Mouse (Mus musculus) testis, adult 2 months (tissue): ENCODE data around the gene Foxp1. TPM values are rescaled to one million over a fixed set of nuclear protein-coding genes. Genes with fewer than 3 reads are reported as not detected.

Experiments used
- H3K27ac ChIP-seq: fragments of 200-500 bp; 2 replicates; pipeline ENCODE4 v1.5.1; 2012; ENCODE audit warnings: low read depth, low read length; ENCODE audit not compliant: control insufficient read depth, insufficient read depth
- H3K27me3 ChIP-seq: fragments of 200-500 bp; 2 replicates; pipeline ENCODE4 v1.6.1; 2012; ENCODE audit warnings: mild to moderate bottlenecking, low read length, moderate library complexity; ENCODE audit not compliant: control insufficient read depth, insufficient read depth
- H3K36me3 ChIP-seq: fragments of 200-500 bp; 2 replicates; pipeline ENCODE4 v1.6.1; 2012; ENCODE audit warnings: mild to moderate bottlenecking, low read length; ENCODE audit not compliant: control insufficient read depth, insufficient read depth
- H3K4me1 ChIP-seq: fragments of 200-500 bp; 2 replicates; pipeline ENCODE4 v1.6.1; 2012; ENCODE audit warnings: low read length; ENCODE audit not compliant: control insufficient read depth, insufficient read depth
- H3K4me3 ChIP-seq: fragments of 200-500 bp; 2 replicates; pipeline ENCODE4 v1.5.1; 2012; ENCODE audit warnings: low read depth, mild to moderate bottlenecking, low read length, moderate library complexity, mixed read lengths; ENCODE audit not compliant: control insufficient read depth
- CTCF ChIP-seq: fragments of 200-500 bp; IDR thresholded peaks from 2 replicates; pipeline ENCODE4 v1.5.1; 2012; ENCODE audit warnings: low read depth, mild to moderate bottlenecking, inconsistent platforms, low read length, moderate library complexity; ENCODE audit not compliant: control insufficient read depth, insufficient read depth, insufficient replicate concordance
- POLR2A ChIP-seq: fragments of 200-500 bp; IDR thresholded peaks from 2 replicates; pipeline ENCODE4 v1.6.1; 2012; ENCODE audit warnings: low read depth, mild to moderate bottlenecking, inconsistent platforms, low read length, moderate library complexity; ENCODE audit not compliant: control insufficient read depth
- polyA plus RNA-seq: library from polyadenylated mRNA; depleted of rRNA; stranded (reverse); fragments of >200 nt; gene quantifications from 2 replicates; pipeline ENCODE4 v1.2.3, GENCODE M21; 2012

Gene Foxp1
- polyA plus RNA-seq, 1 experiment, result 34.8 TPM

- Histone ChIP-seq H3K36me3 (no peaks in the 10 kb centered on the region), H3K27ac (no peak overlapping the region), H3K4me3 (no peak overlapping the region), H3K27me3 (no peaks in the 10 kb centered on the region), H3K4me1 (no peaks in the 10 kb centered on the region)
- TF ChIP-seq POLR2A (no peak), CTCF (no peak)
Measured at GRCm38 (mm10) chr6:99271741-99272140, 250.8 kb downstream of the Foxp1 start.

GRCm38 (mm10) chr6:99269921-99270320 lies 252.6 kb downstream of the Foxp1 start:
- Histone ChIP-seq H3K4me1 (peaks cover 4% of the 10 kb centered on the region), H3K27ac (no peak overlapping the region), H3K36me3 (no peaks in the 10 kb centered on the region), H3K4me3 (no peak overlapping the region), H3K27me3 (no peaks in the 10 kb centered on the region)
- TF ChIP-seq POLR2A (no peak), CTCF (no peak)

- no peaks in the 10 kb centered on the region for H3K36me3 ChIP-seq
- H3K4me1 ChIP-seq, result peaks cover 4% of the 10 kb centered on the region
- TF ChIP-seq POLR2A (no peak), CTCF (no peak)
- H3K27me3 ChIP-seq, result no peaks in the 10 kb centered on the region
- H3K27ac ChIP-seq, result no peak overlapping the region
- H3K4me3 ChIP-seq, result no peak overlapping the region
Measured at GRCm38 (mm10) chr6:99268171-99269061, 254.1 kb downstream of the Foxp1 start.

- H3K4me1 ChIP-seq, result peaks cover 4% of the 10 kb centered on the region
- TF ChIP-seq POLR2A (no peak), CTCF (no peak)
- peak overlapping the region; percentile 48 for H3K27ac ChIP-seq
- H3K36me3 ChIP-seq, result no peaks in the 10 kb centered on the region
- H3K4me3 ChIP-seq, result no peak overlapping the region
- no peaks in the 10 kb centered on the region for H3K27me3 ChIP-seq
Measured at GRCm38 (mm10) chr6:99265945-99266656, 256.4 kb downstream of the Foxp1 start.

GRCm38 (mm10) chr6:99265173-99265572 lies 257.3 kb downstream of the Foxp1 start:
- Histone ChIP-seq H3K4me3 (no peak overlapping the region), H3K36me3 (no peaks in the 10 kb centered on the region), H3K27me3 (no peaks in the 10 kb centered on the region), H3K27ac (no peak overlapping the region), H3K4me1 (peaks cover 4% of the 10 kb centered on the region)
- TF ChIP-seq POLR2A, result no peak
- TF ChIP-seq CTCF, result no peak

- H3K4me1 ChIP-seq, result peaks cover 4% of the 10 kb centered on the region
- H3K27ac ChIP-seq, result no peak overlapping the region
- H3K36me3 ChIP-seq, result no peaks in the 10 kb centered on the region
- TF ChIP-seq CTCF, result no peak
- TF ChIP-seq POLR2A, result no peak
- H3K27me3 ChIP-seq, result no peaks in the 10 kb centered on the region
- H3K4me3 ChIP-seq, result no peak overlapping the region
Measured at GRCm38 (mm10) chr6:99264192-99265093, 258.1 kb downstream of the Foxp1 start.

GRCm38 (mm10) chr6:99263886-99264185 lies 258.7 kb downstream of the Foxp1 start:
- no peak overlapping the region for H3K27ac ChIP-seq
- TF ChIP-seq CTCF (no peak), POLR2A (no peak)
- no peak overlapping the region for H3K4me3 ChIP-seq
- H3K27me3 ChIP-seq, result no peaks in the 10 kb centered on the region
- H3K36me3 ChIP-seq, result no peaks in the 10 kb centered on the region
- peaks cover 4% of the 10 kb centered on the region for H3K4me1 ChIP-seq
